Mouse (Mus musculus): ENCODE measurements at regions not wholly inside any gene's neighbourhood (a gene's known extent, or its start where the extent isn't known, plus 50 kb on each side); places are given as distances from the start of the nearest gene placed in this dataset.

- Histone ChIP-seq H3K4me1 (peaks cover 16% of the 10 kb centered on the region), H3K4me2 (no peak overlapping the region), H3K9ac (no peak overlapping the region), H3K36me3 (no peaks in the 10 kb centered on the region), H3K27ac (no peak overlapping the region), H3K27me3 (peaks cover 16% of the 10 kb centered on the region; the same call in 1 of the 2 replicates), H3K4me3 (no peak overlapping the region), H3K9me3 (no peaks in the 10 kb centered on the region)
- WGBS, result 95% methylated on average over 1 of the region's 1 CpGs
- ATAC-seq (ENCODE audit: insufficient number of reproducible peaks, insufficient read depth, low FRiP score, low TSS enrichment, low read depth), result no peak
Observed at GRCm38 (mm10) chr10:120726369-120726768, 172.5 kb downstream of the Msrb3 start.

GRCm38 (mm10) chr10:120721956-120722532 lies 176.9 kb downstream of the Msrb3 start:
- 0 out of 2 replicates have a peak overlapping the region, but pooled peaks have one; percentile 40 for H3K9ac ChIP-seq
- 4% methylated on average over 15 of the region's 15 CpGs for WGBS
- peak overlapping the region; percentile 32 for H3K4me3 ChIP-seq
- H3K27ac ChIP-seq, result no peak overlapping the region
- no peaks in the 10 kb centered on the region for H3K36me3 ChIP-seq
- H3K4me2 ChIP-seq, result peak overlapping the region; percentile 64
- peaks cover 40% of the 10 kb centered on the region for H3K4me1 ChIP-seq
- ATAC-seq (ENCODE audit: insufficient number of reproducible peaks, insufficient read depth, low FRiP score, low TSS enrichment, low read depth), result no peak
- H3K9me3 ChIP-seq, result no peaks in the 10 kb centered on the region
- H3K27me3 ChIP-seq, result peaks cover 16% of the 10 kb centered on the region; the same call in 1 of the 2 replicates

GRCm38 (mm10) chr10:120720981-120721380 lies 177.9 kb downstream of the Msrb3 start:
- Histone ChIP-seq H3K9me3 (no peaks in the 10 kb centered on the region), H3K4me1 (peaks cover 47% of the 10 kb centered on the region), H3K9ac (no peak overlapping the region), H3K27me3 (peaks cover 16% of the 10 kb centered on the region; the same call in 1 of the 2 replicates), H3K4me2 (0 out of 2 replicates have a peak overlapping the region, but pooled peaks have one; percentile 64), H3K36me3 (no peaks in the 10 kb centered on the region), H3K4me3 (no peak overlapping the region), H3K27ac (peak overlapping the region; percentile 5; the same call in 1 of the 2 replicates)
- 34% methylated on average over 3 of the region's 3 CpGs for WGBS
- ATAC-seq (ENCODE audit: insufficient number of reproducible peaks, insufficient read depth, low FRiP score, low TSS enrichment, low read depth), result no peak

GRCm38 (mm10) chr10:120720061-120720460 lies 178.8 kb downstream of the Msrb3 start:
- Histone ChIP-seq H3K4me1 (peaks cover 47% of the 10 kb centered on the region), H3K9me3 (no peaks in the 10 kb centered on the region), H3K9ac (0 out of 2 replicates have a peak overlapping the region, but pooled peaks have one; percentile 32), H3K36me3 (no peaks in the 10 kb centered on the region), H3K27me3 (peaks cover 16% of the 10 kb centered on the region; the same call in 1 of the 2 replicates), H3K4me3 (no peak overlapping the region), H3K27ac (peak overlapping the region; percentile 81), H3K4me2 (peak overlapping the region; percentile 22)
- WGBS, result 2% methylated on average over 3 of the region's 3 CpGs
- ATAC-seq (ENCODE audit: insufficient number of reproducible peaks, insufficient read depth, low FRiP score, low TSS enrichment, low read depth), result 0 out of 2 replicates have a peak, but pooled peaks have one; percentile 60

- Histone ChIP-seq H3K9me3 (no peaks in the 10 kb centered on the region), H3K9ac (no peak overlapping the region), H3K27ac (peak overlapping the region; percentile 60), H3K4me3 (no peak overlapping the region), H3K4me1 (peaks cover 44% of the 10 kb centered on the region), H3K36me3 (no peaks in the 10 kb centered on the region), H3K4me2 (no peak overlapping the region; the same call in 1 of the 2 replicates), H3K27me3 (peaks cover 5% of the 10 kb centered on the region; the same call in 1 of the 2 replicates)
- 35% methylated on average over 11 of the region's 11 CpGs for WGBS
- ATAC-seq (ENCODE audit: insufficient number of reproducible peaks, insufficient read depth, low FRiP score, low TSS enrichment, low read depth), result 0 out of 2 replicates have a peak, but pooled peaks have one; percentile 10
Observed at GRCm38 (mm10) chr10:120717159-120717567, 181.7 kb downstream of the Msrb3 start.

GRCm38 (mm10) chr10:120716391-120716790 lies 182.5 kb downstream of the Msrb3 start:
- H3K4me1 ChIP-seq, result peaks cover 37% of the 10 kb centered on the region
- H3K27me3 ChIP-seq, result no peaks in the 10 kb centered on the region
- no peaks in the 10 kb centered on the region for H3K36me3 ChIP-seq
- WGBS, result 68% methylated on average over 6 of the region's 6 CpGs
- H3K9me3 ChIP-seq, result no peaks in the 10 kb centered on the region
- H3K9ac ChIP-seq, result no peak overlapping the region
- H3K27ac ChIP-seq, result no peak overlapping the region
- no peak for ATAC-seq (ENCODE audit: insufficient number of reproducible peaks, insufficient read depth, low FRiP score, low TSS enrichment, low read depth)
- H3K4me3 ChIP-seq, result no peak overlapping the region
- no peak overlapping the region for H3K4me2 ChIP-seq

GRCm38 (mm10) chr10:120707771-120708750 lies 190.8 kb downstream of the Msrb3 start:
- Histone ChIP-seq H3K27ac (peak overlapping the region; percentile 68; the same call in 1 of the 2 replicates), H3K4me1 (peaks cover 26% of the 10 kb centered on the region), H3K36me3 (no peaks in the 10 kb centered on the region), H3K9ac (0 out of 2 replicates have a peak overlapping the region, but pooled peaks have one; percentile 32), H3K4me2 (peak overlapping the region; percentile 44), H3K4me3 (peak overlapping the region; percentile 14; the same call in 1 of the 2 replicates), H3K27me3 (no peaks in the 10 kb centered on the region), H3K9me3 (no peaks in the 10 kb centered on the region)
- WGBS, result 12% methylated on average over 20 of the region's 20 CpGs
- no peak; the same call in 1 of the 2 replicates for ATAC-seq (ENCODE audit: insufficient number of reproducible peaks, insufficient read depth, low FRiP score, low TSS enrichment, low read depth)

- H3K9ac ChIP-seq, result no peak overlapping the region
- ATAC-seq (ENCODE audit: insufficient number of reproducible peaks, insufficient read depth, low FRiP score, low TSS enrichment, low read depth), result no peak
- H3K4me2 ChIP-seq, result no peak overlapping the region
- H3K4me3 ChIP-seq, result no peak overlapping the region
- H3K9me3 ChIP-seq, result no peaks in the 10 kb centered on the region
- WGBS, result 30% methylated on average over 7 of the region's 7 CpGs
- no peaks in the 10 kb centered on the region for H3K27me3 ChIP-seq
- H3K27ac ChIP-seq, result no peak overlapping the region
- no peaks in the 10 kb centered on the region for H3K36me3 ChIP-seq
- peaks cover 26% of the 10 kb centered on the region for H3K4me1 ChIP-seq
Observed at GRCm38 (mm10) chr10:120706684-120707290, 192.1 kb downstream of the Msrb3 start.

GRCm38 (mm10) chr10:120701833-120702232 lies 197.1 kb downstream of the Msrb3 start:
- H3K4me2 ChIP-seq, result no peak overlapping the region
- no peaks in the 10 kb centered on the region for H3K36me3 ChIP-seq
- H3K27ac ChIP-seq, result no peak overlapping the region
- 27% methylated on average over 11 of the region's 11 CpGs for WGBS
- H3K27me3 ChIP-seq, result no peaks in the 10 kb centered on the region
- H3K9ac ChIP-seq, result no peak overlapping the region
- no peaks in the 10 kb centered on the region for H3K9me3 ChIP-seq
- peaks cover 21% of the 10 kb centered on the region for H3K4me1 ChIP-seq
- ATAC-seq (ENCODE audit: insufficient number of reproducible peaks, insufficient read depth, low FRiP score, low TSS enrichment, low read depth), result no peak
- H3K4me3 ChIP-seq, result no peak overlapping the region

GRCm38 (mm10) chr10:120697275-120697856 lies 201.5 kb downstream of the Msrb3 start:
- Histone ChIP-seq H3K4me3 (peak overlapping the region; percentile 10; the same call in 1 of the 2 replicates), H3K4me2 (peak overlapping the region; percentile 32), H3K9ac (no peak overlapping the region), H3K9me3 (no peaks in the 10 kb centered on the region), H3K27me3 (no peaks in the 10 kb centered on the region), H3K4me1 (peaks cover 46% of the 10 kb centered on the region), H3K27ac (0 out of 2 replicates have a peak overlapping the region, but pooled peaks have one; percentile 28), H3K36me3 (no peaks in the 10 kb centered on the region)
- 9% methylated on average over 16 of the region's 16 CpGs for WGBS
- peak; percentile 26; the same call in 1 of the 2 replicates for ATAC-seq (ENCODE audit: insufficient number of reproducible peaks, insufficient read depth, low FRiP score, low TSS enrichment, low read depth)

GRCm38 (mm10) chr10:120696481-120696880 lies 202.4 kb downstream of the Msrb3 start:
- Histone ChIP-seq H3K4me3 (no peak overlapping the region), H3K4me2 (no peak overlapping the region), H3K9ac (no peak overlapping the region), H3K9me3 (no peaks in the 10 kb centered on the region), H3K27ac (no peak overlapping the region), H3K27me3 (no peaks in the 10 kb centered on the region), H3K36me3 (no peaks in the 10 kb centered on the region), H3K4me1 (peaks cover 49% of the 10 kb centered on the region)
- ATAC-seq (ENCODE audit: insufficient number of reproducible peaks, insufficient read depth, low FRiP score, low TSS enrichment, low read depth), result no peak
- 48% methylated on average over 2 of the region's 2 CpGs for WGBS
